Mouse (Mus musculus): Measurements from ENCODE around the gene Gstcd. TPM values are rescaled to one million over a fixed set of nuclear protein-coding genes. Genes with fewer than 3 reads are reported as not detected.

Gstcd gene
- total RNA-seq (2014; rRNA removed; ENCODE audit: low replicate concordance) = 4.4 and 7.5 TPM in 2 replicates
- 1.2 TPM in 2 replicates for polyA plus RNA-seq (2015; fragmentation: Nextera tagmentation; extraction: Ambion mirVana)

DNA sequence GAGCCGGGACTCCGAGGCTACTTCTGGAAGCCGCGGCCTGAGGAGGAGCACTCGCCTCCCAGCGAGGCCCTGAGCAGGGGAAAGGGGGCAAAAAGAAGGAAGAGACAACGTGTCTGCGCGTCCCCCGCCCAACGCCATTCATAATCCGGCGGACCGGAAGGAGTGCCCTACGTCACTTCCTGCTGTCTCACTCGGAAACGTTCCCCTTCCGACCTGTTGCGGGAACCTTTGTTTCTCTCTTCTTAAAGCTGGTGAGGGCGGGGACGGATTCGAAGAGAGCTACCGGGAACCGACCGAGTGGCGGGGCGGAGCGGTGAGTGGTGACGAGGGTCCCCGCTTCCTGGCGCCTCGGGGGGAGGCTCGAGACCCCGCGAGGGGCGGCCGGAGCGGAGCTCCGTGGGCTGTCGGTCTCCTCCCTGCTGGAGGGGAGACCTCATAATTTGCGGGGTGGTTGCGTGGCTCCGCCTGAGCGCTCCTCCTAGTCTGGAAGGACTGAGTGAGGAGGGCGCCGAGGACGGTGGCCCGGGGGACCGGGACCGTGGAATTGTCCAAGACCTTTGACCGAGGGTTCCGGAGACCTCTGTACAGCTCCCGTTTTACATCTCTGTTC is at the start of gene Gstcd, which contains the start of gene Ints12:
TSS of gene Gstcd (minus strand) at position 370 of the 610 bp plus-strand sequence.
TSS of gene Ints12 (plus strand) at position 177 of the 610 bp plus-strand sequence.
- peak within 1 kb of the TSS; percentile 96 for H3K4me2 ChIP-seq (ENCODE audit: low read depth, low read length)
- ATAC-seq (ENCODE audit: insufficient read depth, low read depth) (peak; percentile 99), DNase-seq (ENCODE audit: low spot score) (peak; percentile 98)
- peak within 1 kb of the TSS; percentile 93 for H3K27ac ChIP-seq (ENCODE audit: low read depth)
- TF ChIP-seq CTCF (IDR thresholded peaks at IDR 0.05; ENCODE audit: low read depth) = no peak
- peak within 1 kb of the TSS; percentile 90 for H3K9ac ChIP-seq (replicated peaks; ENCODE audit: low read depth, low read length)
- peaks cover 13% of the 10 kb centered on the region for H3K4me1 ChIP-seq (ENCODE audit: control insufficient read depth, insufficient read depth)
- WGBS = 1% methylated on average over 50 of the region's 53 CpGs
- peak within 1 kb of the TSS; percentile 100 for H3K4me3 ChIP-seq (ENCODE audit: low read depth, low read length)
- H3K36me3 ChIP-seq (replicated peaks; ENCODE audit: control insufficient read depth, insufficient read depth, low read length) = 0 out of 2 replicates have a peak, but pooled peaks cover 2% of the 10 kb centered on the region
- H3K9me3 ChIP-seq (replicated peaks; ENCODE audit: control insufficient read depth, low read length) = no peaks in the 10 kb centered on the region
- H3K27me3 ChIP-seq (ENCODE audit: control insufficient read depth, insufficient read depth, low read length) = no peaks in the 10 kb centered on the region

DNA sequence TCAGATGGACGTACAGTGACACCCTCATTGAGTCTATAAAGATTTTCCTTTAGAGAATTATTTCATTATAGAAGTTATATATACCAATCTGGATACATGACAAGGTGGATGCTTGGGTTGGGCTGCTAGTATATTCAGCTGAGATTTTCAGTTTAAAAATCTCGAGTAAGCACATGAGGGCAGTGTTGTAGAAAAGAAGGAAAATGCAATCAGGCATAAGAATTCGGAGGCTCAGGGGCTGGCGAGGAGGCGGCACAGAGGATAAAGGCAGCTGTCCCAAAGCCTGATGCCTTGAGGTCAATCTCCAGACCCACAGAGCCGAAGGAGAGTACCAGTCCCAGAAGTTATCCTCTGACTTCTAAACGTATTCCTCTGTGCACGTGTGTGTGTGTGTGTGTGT is 40.8 kb upstream of the Gstcd start:
- DNase-seq (ENCODE audit: low spot score) = no peak
- 67% methylated on average over 8 of the region's 8 CpGs for WGBS
- H3K36me3 ChIP-seq (replicated peaks; ENCODE audit: control insufficient read depth, insufficient read depth, low read length) = no peaks in the 10 kb centered on the region

DNA sequence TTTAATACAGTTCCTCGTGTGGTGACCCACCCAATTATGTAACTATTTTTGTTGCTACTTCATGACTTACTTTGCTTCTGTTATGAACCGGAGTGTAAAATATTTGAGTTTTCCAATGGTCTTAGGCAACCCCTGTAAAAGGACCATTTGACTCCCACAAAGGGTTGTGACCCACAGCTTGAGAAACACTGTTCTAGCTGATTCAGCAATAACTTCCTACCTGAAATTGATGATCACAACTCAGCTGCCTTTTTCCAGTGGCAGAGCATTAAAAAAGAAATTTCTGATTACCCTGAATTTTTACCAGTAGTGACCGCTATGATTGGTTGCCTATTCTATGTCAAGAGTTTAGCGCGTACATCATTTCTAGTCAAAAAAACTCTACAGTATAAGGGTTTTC is 39.5 kb upstream of the Gstcd start:
- 86% methylated on average over 5 of the region's 5 CpGs for WGBS
- Histone ChIP-seq H3K27ac (ENCODE audit: low read depth) (no peak overlapping the region), H3K9me3 (replicated peaks; ENCODE audit: control insufficient read depth, low read length) (no peaks in the 10 kb centered on the region), H3K27me3 (ENCODE audit: control insufficient read depth, insufficient read depth, low read length) (no peaks in the 10 kb centered on the region), H3K4me1 (ENCODE audit: control insufficient read depth, insufficient read depth) (no peaks in the 10 kb centered on the region), H3K36me3 (replicated peaks; ENCODE audit: control insufficient read depth, insufficient read depth, low read length) (no peaks in the 10 kb centered on the region), H3K9ac (replicated peaks; ENCODE audit: low read depth, low read length) (no peak overlapping the region), H3K4me2 (ENCODE audit: low read depth, low read length) (no peak overlapping the region), H3K4me3 (ENCODE audit: low read depth, low read length) (no peak overlapping the region)
- DNase-seq (ENCODE audit: low spot score) (no peak), ATAC-seq (ENCODE audit: insufficient read depth, low read depth) (no peak)
- no peak for TF ChIP-seq EP300 (IDR thresholded peaks at IDR 0.05; ENCODE audit: low read depth)
- no peak for TF ChIP-seq CTCF (IDR thresholded peaks at IDR 0.05; ENCODE audit: low read depth)

More for the DNA sequence above, 40.8 kb upstream of the Gstcd start:
- no peaks in the 10 kb centered on the region for H3K9me3 ChIP-seq (replicated peaks; ENCODE audit: control insufficient read depth, low read length)
- TF ChIP-seq CTCF (IDR thresholded peaks at IDR 0.05; ENCODE audit: low read depth) (no peak), EP300 (IDR thresholded peaks at IDR 0.05; ENCODE audit: low read depth) (no peak)
- H3K27ac ChIP-seq (ENCODE audit: low read depth) = no peak overlapping the region
- no peak overlapping the region for H3K4me2 ChIP-seq (ENCODE audit: low read depth, low read length)
- ATAC-seq (ENCODE audit: insufficient read depth, low read depth) = no peak
- no peaks in the 10 kb centered on the region for H3K27me3 ChIP-seq (ENCODE audit: control insufficient read depth, insufficient read depth, low read length)
- H3K4me3 ChIP-seq (ENCODE audit: low read depth, low read length) = no peak overlapping the region
- no peaks in the 10 kb centered on the region for H3K4me1 ChIP-seq (ENCODE audit: control insufficient read depth, insufficient read depth)
- H3K9ac ChIP-seq (replicated peaks; ENCODE audit: low read depth, low read length) = no peak overlapping the region

DNA sequence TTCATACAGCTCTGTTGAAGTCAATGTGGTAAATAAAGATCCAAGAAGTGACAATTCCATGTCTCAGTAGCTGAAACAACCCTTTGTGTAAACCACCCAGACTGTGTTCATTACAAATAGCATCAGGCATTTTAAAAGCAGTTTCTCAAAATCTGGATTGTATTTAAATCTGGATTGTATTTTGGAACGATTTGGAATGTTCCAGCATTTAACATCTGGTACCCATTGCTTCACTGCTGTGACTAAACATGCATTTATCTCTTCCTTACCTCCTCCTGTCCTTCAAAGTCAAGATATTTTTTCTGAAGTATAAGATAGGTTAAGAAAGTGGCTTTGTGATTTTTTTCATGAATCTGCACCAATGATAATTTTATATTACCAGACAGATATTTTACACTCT is 21.4 kb upstream of the Gstcd start:
- H3K4me2 ChIP-seq (ENCODE audit: low read depth, low read length) = no peak overlapping the region
- WGBS = 35% methylated on average over 1 of the region's 1 CpGs
- H3K4me1 ChIP-seq (ENCODE audit: control insufficient read depth, insufficient read depth) = no peaks in the 10 kb centered on the region
- DNase-seq (ENCODE audit: low spot score) = no peak
- H3K9ac ChIP-seq (replicated peaks; ENCODE audit: low read depth, low read length) = no peak overlapping the region
- H3K9me3 ChIP-seq (replicated peaks; ENCODE audit: control insufficient read depth, low read length) = no peaks in the 10 kb centered on the region
- no peaks in the 10 kb centered on the region for H3K27me3 ChIP-seq (ENCODE audit: control insufficient read depth, insufficient read depth, low read length)
- H3K27ac ChIP-seq (ENCODE audit: low read depth) = no peak overlapping the region
- no peak overlapping the region for H3K4me3 ChIP-seq (ENCODE audit: low read depth, low read length)
- peaks cover 13% of the 10 kb centered on the region for H3K36me3 ChIP-seq (replicated peaks; ENCODE audit: control insufficient read depth, insufficient read depth, low read length)
- TF ChIP-seq CTCF (IDR thresholded peaks at IDR 0.05; ENCODE audit: low read depth) = no peak
- TF ChIP-seq EP300 (IDR thresholded peaks at IDR 0.05; ENCODE audit: low read depth) = no peak
- ATAC-seq (ENCODE audit: insufficient read depth, low read depth) = no peak

DNA sequence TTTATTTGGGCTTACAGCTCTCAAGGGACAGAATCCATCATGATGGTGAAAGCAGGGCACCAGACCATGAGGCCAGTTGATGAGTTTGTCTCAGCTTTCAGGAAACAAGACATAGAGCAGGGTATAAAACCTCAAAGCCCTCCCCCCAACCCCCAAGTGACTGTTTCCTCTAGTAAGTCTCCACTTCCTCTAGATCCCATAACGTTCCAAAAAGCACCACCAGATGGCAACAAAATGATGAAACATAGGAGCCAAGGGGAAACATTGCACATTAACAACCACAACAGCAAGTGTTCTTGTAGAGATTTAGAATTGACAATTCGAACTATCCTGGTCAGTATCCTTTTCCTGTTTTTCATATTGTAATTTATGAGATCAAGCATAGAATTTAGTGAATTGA is 19.9 kb upstream of the Gstcd start:
- TF ChIP-seq CTCF (IDR thresholded peaks at IDR 0.05; ENCODE audit: low read depth) (peak; percentile 62), EP300 (IDR thresholded peaks at IDR 0.05; ENCODE audit: low read depth) (no peak)
- Histone ChIP-seq H3K27me3 (ENCODE audit: control insufficient read depth, insufficient read depth, low read length) (no peaks in the 10 kb centered on the region), H3K4me3 (ENCODE audit: low read depth, low read length) (no peak overlapping the region), H3K9ac (replicated peaks; ENCODE audit: low read depth, low read length) (no peak overlapping the region), H3K9me3 (replicated peaks; ENCODE audit: control insufficient read depth, low read length) (no peaks in the 10 kb centered on the region), H3K4me2 (ENCODE audit: low read depth, low read length) (no peak overlapping the region), H3K4me1 (ENCODE audit: control insufficient read depth, insufficient read depth) (no peaks in the 10 kb centered on the region), H3K36me3 (replicated peaks; ENCODE audit: control insufficient read depth, insufficient read depth, low read length) (peaks cover 26% of the 10 kb centered on the region), H3K27ac (ENCODE audit: low read depth) (no peak overlapping the region)
- 19% methylated on average over 2 of the region's 2 CpGs for WGBS
- DNase-seq (ENCODE audit: low spot score) (no peak), ATAC-seq (ENCODE audit: insufficient read depth, low read depth) (no peak)

DNA sequence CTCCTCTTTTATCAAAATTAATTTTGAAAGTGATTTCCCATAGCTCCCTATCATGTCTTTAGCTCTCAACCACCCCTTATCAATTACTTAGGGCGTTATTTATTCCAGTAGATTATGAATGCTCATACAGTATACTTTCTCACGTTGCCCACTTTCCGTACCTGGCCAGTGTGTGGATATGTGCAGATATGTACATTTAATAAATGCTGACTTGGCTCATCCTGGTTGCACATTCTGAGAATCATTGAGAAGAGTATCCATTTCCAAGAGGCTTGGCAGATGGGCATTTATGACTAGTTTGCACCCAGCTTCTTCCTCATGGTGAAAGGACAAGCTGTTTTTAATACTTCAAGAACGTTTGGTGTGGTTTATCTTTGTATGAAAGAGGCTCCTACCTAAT is 18.0 kb upstream of the Gstcd start:
- ATAC-seq (ENCODE audit: insufficient read depth, low read depth) = no peak
- no peak overlapping the region for H3K4me3 ChIP-seq (ENCODE audit: low read depth, low read length)

More for the DNA sequence above, 18.0 kb upstream of the Gstcd start:
- Histone ChIP-seq H3K27ac (ENCODE audit: low read depth) (no peak overlapping the region), H3K4me2 (ENCODE audit: low read depth, low read length) (no peak overlapping the region), H3K9me3 (replicated peaks; ENCODE audit: control insufficient read depth, low read length) (no peaks in the 10 kb centered on the region), H3K9ac (replicated peaks; ENCODE audit: low read depth, low read length) (no peak overlapping the region), H3K36me3 (replicated peaks; ENCODE audit: control insufficient read depth, insufficient read depth, low read length) (peaks cover 39% of the 10 kb centered on the region), H3K27me3 (ENCODE audit: control insufficient read depth, insufficient read depth, low read length) (no peaks in the 10 kb centered on the region), H3K4me1 (ENCODE audit: control insufficient read depth, insufficient read depth) (no peaks in the 10 kb centered on the region)
- 84% methylated on average over 4 of the region's 4 CpGs for WGBS
- TF ChIP-seq EP300 (IDR thresholded peaks at IDR 0.05; ENCODE audit: low read depth) (no peak), CTCF (IDR thresholded peaks at IDR 0.05; ENCODE audit: low read depth) (no peak)
- no peak for DNase-seq (ENCODE audit: low spot score)

Measured in heart, postnatal 0 days (tissue).